Mouse (Mus musculus) monocyte, adult 59 days (primary cell): ENCODE measurements around the gene Calu. TPM values are rescaled to one million over a fixed set of nuclear protein-coding genes. Genes with fewer than 3 reads are reported as not detected.

ENCODE experiments used
- total RNA-seq, 2 experiments: library from RNA; stranded (reverse); gene quantifications; one replicate each; pipeline ENCODE4 v1.2.4; 2023

The Calu gene
- 10 to 100 TPM; 60.9 to 61.2 TPM for total RNA-seq

GRCm38 (mm10) chr6:29347665-29348370, at the start of gene Calu:
TSS of gene Calu (plus strand) at chr6:29348069.

GRCm38 (mm10) chr6:29318879-29319278, 29.0 kb upstream of the Calu start, which contains the start of gene Fam71f1:
TSS of gene Fam71f1 (plus strand) at chr6:29319140.

GRCm38 (mm10) chr6:29388052-29388518, 40.2 kb downstream of the Calu start, which contains the start of gene Opn1sw:
TSS of gene Opn1sw (minus strand) at chr6:29388468.

GRCm38 (mm10) chr6:29395910-29396713, 48.2 kb downstream of the Calu start, which contains the start of gene Ccdc136:
TSS of gene Ccdc136 (plus strand) at chr6:29396309.

Other genes with a start within 250 kb of the Calu start
- 10 to 100 TPM; 33.7 to 41.2 TPM for gene Rbm28, start 183.1 kb upstream of the Calu start, total RNA-seq
- gene Prrt4, start 168.5 kb upstream of the Calu start, total RNA-seq: not detected
- 10 to 100 TPM; 26.1 to 38.1 TPM for gene Impdh1, start 131.7 kb upstream of the Calu start, total RNA-seq
- 10 to 100 TPM; 15.7 to 26.3 TPM for gene Hilpda, start 75.6 kb upstream of the Calu start, total RNA-seq
- 1 to 10 TPM; 1.1 to 1.2 TPM for gene Fam71f2, start 68.5 kb upstream of the Calu start, total RNA-seq
- not detected for gene Fam71f1, start 28.9 kb upstream of the Calu start, total RNA-seq
- not detected for gene Opn1sw, start 40.4 kb downstream of the Calu start, total RNA-seq
- gene Ccdc136, start 48.2 kb downstream of the Calu start, total RNA-seq: not detected
- gene Flnc, start 85.2 kb downstream of the Calu start, total RNA-seq: under 1 TPM; 0.09 to 0.29 TPM
- 100 to 1,000 TPM; 201 to 203 TPM for gene Atp6v1f, start 119.6 kb downstream of the Calu start, total RNA-seq
- 1 to 10 TPM; 2.5 to 3.1 TPM for gene Atp6v1fnb, start 123.4 kb downstream of the Calu start, total RNA-seq
- 1 to 10 TPM in 1 of 2 experiments, not detected in 1; 1.1 TPM for gene Kcp, start 159.9 kb downstream of the Calu start, total RNA-seq
- gene Irf5, start 178.6 kb downstream of the Calu start, total RNA-seq: 100 to 1,000 TPM; 502 to 515 TPM